Mouse (Mus musculus) neural tube, embryonic 14.5 days (tissue): Measurements from ENCODE around the gene Sap30bp. TPM values are rescaled to one million over a fixed set of nuclear protein-coding genes. Genes with fewer than 3 reads are reported as not detected.

Experiments used
- ATAC-seq: fragments of 200-750 bp; cut with Nextera tagmentation; 2 replicates; pipeline ENCODE4 v1.8.0; 2017; ENCODE audit warnings: low read depth, mild to moderate bottlenecking, moderate TSS enrichment, moderate library complexity
- H3K27ac ChIP-seq: fragments of 300-500 bp; sonication (generic); 2 replicates; pipeline ENCODE4 v1.5.1; 2014; ENCODE audit warnings: low read depth, mild to moderate bottlenecking, control low read depth, low read length, moderate library complexity, mixed read lengths
- H3K27me3 ChIP-seq: fragments of 300-500 bp; sonication (generic); 2 replicates; pipeline ENCODE4 v1.6.1; 2014; ENCODE audit warnings: low read length; ENCODE audit not compliant: control insufficient read depth, insufficient read depth
- H3K36me3 ChIP-seq: fragments of 300-500 bp; sonication (generic); 2 replicates; pipeline ENCODE4 v1.6.1; 2014; ENCODE audit warnings: low read length, mixed read lengths; ENCODE audit not compliant: control insufficient read depth, insufficient read depth
- H3K4me1 ChIP-seq: fragments of 300-500 bp; sonication (generic); 2 replicates; pipeline ENCODE4 v1.6.1; 2014; ENCODE audit warnings: low read length; ENCODE audit not compliant: control insufficient read depth, insufficient read depth
- H3K4me2 ChIP-seq: fragments of 300-500 bp; sonication (generic); 2 replicates; pipeline ENCODE4 v1.6.1; 2014; ENCODE audit warnings: mild to moderate bottlenecking, low read depth, low read length, control low read depth
- H3K4me3 ChIP-seq: fragments of 300-500 bp; sonication (generic); 2 replicates; pipeline ENCODE4 v1.5.1; 2014; ENCODE audit warnings: low read depth, low read length, control low read depth, mixed read lengths
- H3K9ac ChIP-seq: fragments of 300-500 bp; sonication (generic); replicated peaks from 2 replicates; pipeline ENCODE4 v1.6.1; 2014; ENCODE audit warnings: low read depth, mild to moderate bottlenecking, control low read depth, low read length, mixed read lengths
- H3K9me3 ChIP-seq: fragments of 300-500 bp; sonication (generic); 2 replicates; pipeline ENCODE4 v1.6.1; 2016; ENCODE audit warnings: low read length; ENCODE audit not compliant: control insufficient read depth
- WGBS: fragments of 180-500 bp; shearing (Covaris S2); extraction: QIAGEN DNeasy Blood & Tissue Kit; methylation state at CpG from one replicate; pipeline ENCODE4 v1.1.7; 2014; 5-methylcytosine and 5-hydroxymethylcytosine counted together
- polyA plus RNA-seq: library from polyadenylated mRNA; unstranded; fragments of >200 nt; fragmentation: Nextera tagmentation; extraction: Ambion mirVana; gene quantifications from 2 replicates; pipeline ENCODE4 v1.2.1, GENCODE M21; 2014

Gene Sap30bp
- polyA plus RNA-seq, 1 experiment from 2014 or later = 40.1 TPM

DNA sequence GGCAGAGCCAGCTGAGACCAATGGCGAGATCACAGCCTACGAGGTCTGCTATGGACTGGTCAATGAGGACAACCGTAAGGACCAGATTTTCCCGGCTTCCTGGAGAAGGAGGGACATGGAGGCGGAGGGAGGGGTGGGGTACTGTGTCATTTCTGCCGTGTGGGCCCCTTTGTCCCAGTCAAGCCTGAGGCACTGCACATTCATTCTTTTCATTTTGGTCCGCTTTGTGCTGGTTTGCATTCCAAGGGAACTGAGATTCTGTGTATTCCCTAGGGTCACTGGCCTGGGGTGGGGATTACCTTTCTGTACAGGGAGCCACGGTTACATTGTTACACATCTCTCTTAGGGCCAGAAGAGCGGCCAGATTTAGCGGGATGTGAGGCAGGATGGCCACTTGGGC, 67.5 kb downstream of the Sap30bp start:
- Histone ChIP-seq H3K9me3 (no peaks in the 10 kb centered on the region), H3K4me1 (peaks cover 13% of the 10 kb centered on the region), H3K9ac (no peak overlapping the region), H3K27ac (no peak overlapping the region), H3K36me3 (no peaks in the 10 kb centered on the region), H3K27me3 (no peaks in the 10 kb centered on the region), H3K4me3 (no peak overlapping the region), H3K4me2 (no peak overlapping the region)
- WGBS = 44% methylated on average over 10 of the region's 10 CpGs
- ATAC-seq = no peak

DNA sequence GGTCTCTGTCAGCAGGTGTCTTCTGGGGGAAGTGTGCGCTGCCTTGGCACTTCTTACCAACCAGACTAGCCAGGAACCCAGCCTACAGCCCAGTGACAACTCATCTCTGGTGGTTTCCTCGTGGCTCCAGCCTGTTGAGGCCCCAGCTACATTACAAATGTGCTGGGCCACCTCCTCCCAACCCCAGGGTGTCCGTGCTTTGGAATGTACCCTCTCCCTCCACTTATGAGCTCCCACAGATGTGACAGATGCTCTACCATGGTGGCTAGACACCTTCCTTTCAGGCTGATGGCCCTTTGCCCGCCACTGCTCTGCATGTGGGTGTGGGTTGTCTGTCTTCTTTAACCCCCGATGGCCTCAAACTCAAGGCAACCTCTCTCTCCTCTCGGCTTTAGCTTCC, 68.6 kb downstream of the Sap30bp start:
- WGBS = 71% methylated on average over 6 of the region's 6 CpGs
- H3K36me3 ChIP-seq = no peaks in the 10 kb centered on the region
- no peak for ATAC-seq

DNA sequence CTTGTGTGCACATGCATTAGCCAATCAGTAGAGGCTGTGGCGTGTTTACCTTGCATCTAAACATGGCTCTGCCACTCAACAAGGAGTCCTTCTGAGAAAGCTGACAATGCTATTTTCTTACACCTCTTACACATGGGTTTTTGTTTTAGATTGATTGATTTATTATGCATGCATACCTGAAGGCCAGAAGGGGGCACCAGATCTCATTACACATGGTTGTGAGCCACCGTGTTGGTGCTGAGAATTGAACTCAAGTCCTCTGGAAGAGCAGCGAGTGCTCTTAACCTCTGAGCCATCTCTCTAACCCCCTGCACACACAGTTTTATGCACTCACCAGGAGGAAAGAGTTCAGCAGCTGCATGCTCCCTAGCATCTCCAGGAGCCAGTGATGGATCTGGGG, 69.8 kb downstream of the Sap30bp start:
- Histone ChIP-seq H3K27ac (no peak overlapping the region), H3K9me3 (no peaks in the 10 kb centered on the region), H3K27me3 (no peaks in the 10 kb centered on the region), H3K4me1 (peaks cover 13% of the 10 kb centered on the region), H3K36me3 (no peaks in the 10 kb centered on the region), H3K4me3 (no peak overlapping the region), H3K4me2 (no peak overlapping the region), H3K9ac (no peak overlapping the region)
- no peak for ATAC-seq
- 82% methylated on average over 3 of the region's 3 CpGs for WGBS

More for the DNA sequence above, 68.6 kb downstream of the Sap30bp start:
- Histone ChIP-seq H3K27ac (no peak overlapping the region), H3K9me3 (no peaks in the 10 kb centered on the region), H3K4me1 (peaks cover 13% of the 10 kb centered on the region), H3K4me2 (no peak overlapping the region), H3K27me3 (no peaks in the 10 kb centered on the region), H3K9ac (no peak overlapping the region), H3K4me3 (no peak overlapping the region)

DNA sequence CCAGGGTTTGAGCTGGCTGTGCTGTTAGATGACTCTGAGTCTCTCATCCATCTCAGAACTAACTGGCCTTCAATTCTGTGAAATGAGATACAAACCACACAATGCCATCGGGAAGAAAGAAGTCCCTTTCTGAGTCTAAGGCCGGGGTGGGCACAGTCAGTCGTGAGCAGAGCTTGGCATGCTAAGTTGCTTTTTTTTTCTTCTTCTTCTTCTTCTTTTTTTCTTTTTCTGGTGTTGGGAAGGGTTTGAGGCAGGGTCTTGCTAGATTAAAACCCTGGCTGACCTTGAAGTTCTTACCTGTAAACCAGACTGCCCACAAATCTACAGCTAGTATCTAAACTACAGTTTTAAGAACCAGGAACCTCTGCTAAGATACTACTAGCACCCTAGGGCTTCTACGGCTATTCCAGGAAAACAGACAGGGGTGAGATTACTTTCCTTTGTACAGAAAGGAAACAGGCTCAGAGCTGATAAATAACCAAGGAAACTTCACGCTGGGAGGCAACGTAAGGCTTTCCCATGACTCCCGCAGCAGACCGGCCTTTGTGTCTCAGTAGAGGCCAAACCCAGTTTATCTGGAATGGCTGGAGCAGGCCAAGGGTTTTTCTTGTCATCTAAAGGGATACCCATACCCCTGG, 71.2 kb downstream of the Sap30bp start:
- Histone ChIP-seq H3K4me2 (peak overlapping the region; percentile 50), H3K36me3 (no peaks in the 10 kb centered on the region), H3K27ac (no peak overlapping the region; the same call in 1 of the 2 replicates), H3K9ac (peak overlapping the region; percentile 45; the same call in 1 of the 2 replicates), H3K4me3 (peak overlapping the region; percentile 21; the same call in 1 of the 2 replicates), H3K27me3 (no peaks in the 10 kb centered on the region), H3K4me1 (peaks cover 13% of the 10 kb centered on the region), H3K9me3 (no peaks in the 10 kb centered on the region)
- 35% methylated on average over 8 of the region's 8 CpGs for WGBS
- no peak for ATAC-seq

DNA sequence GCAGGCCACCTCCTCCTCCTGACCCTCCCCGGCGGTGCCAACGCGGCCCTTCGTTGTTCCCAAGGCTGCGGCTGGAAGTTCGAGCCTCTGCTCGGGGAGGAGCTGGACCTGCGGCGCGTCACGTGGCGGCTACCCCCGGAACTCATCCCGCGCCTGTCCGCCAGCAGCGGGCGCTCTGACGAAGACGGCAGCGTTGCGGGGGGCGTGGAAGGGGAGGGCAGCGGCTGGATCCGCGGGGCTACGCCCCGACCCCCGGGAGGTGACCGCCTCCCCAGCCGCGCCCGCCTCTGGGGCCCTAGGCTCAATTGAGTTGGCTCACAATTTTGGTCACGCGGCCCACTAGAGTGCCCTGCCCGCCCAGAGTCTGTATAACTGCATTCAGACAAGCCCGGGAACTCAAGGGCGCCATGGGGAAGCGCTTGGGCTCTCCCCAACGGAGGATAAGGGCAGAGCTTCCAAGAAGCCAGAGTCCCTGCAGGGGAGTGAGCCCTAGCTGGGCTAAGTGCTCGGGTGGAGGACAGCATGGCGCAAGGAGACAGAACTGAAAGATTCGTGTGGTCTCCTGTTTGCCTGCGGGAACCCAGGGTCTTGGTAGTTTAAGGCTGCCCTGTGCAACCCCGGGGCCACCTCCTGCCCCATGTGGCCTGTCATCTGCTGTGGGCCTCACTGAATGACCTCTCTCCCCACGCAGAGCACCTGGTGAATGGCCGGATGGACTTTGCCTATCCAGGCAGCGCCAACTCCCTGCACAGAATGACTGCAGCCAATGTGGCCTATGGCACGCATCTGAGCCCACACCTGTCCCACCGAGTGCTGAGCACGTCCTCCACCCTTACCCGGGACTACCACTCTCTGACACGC, 72.0 kb downstream of the Sap30bp start:
- Histone ChIP-seq H3K36me3 (no peaks in the 10 kb centered on the region), H3K9ac (peak overlapping the region; percentile 45), H3K4me2 (peak overlapping the region; percentile 50), H3K27ac (peak overlapping the region; percentile 34; the same call in 1 of the 2 replicates), H3K4me3 (peak overlapping the region; percentile 21; the same call in 1 of the 2 replicates), H3K27me3 (no peaks in the 10 kb centered on the region), H3K4me1 (peaks cover 13% of the 10 kb centered on the region), H3K9me3 (no peaks in the 10 kb centered on the region)
- peak; percentile 67 for ATAC-seq
- 6% methylated on average over 54 of the region's 54 CpGs for WGBS

- WGBS = 64% methylated on average over 9 of the region's 9 CpGs
- Histone ChIP-seq H3K27ac (no peak overlapping the region), H3K9ac (no peak overlapping the region), H3K36me3 (no peaks in the 10 kb centered on the region), H3K4me2 (no peak overlapping the region; the same call in 1 of the 2 replicates), H3K9me3 (no peaks in the 10 kb centered on the region), H3K4me3 (no peak overlapping the region), H3K4me1 (peaks cover 13% of the 10 kb centered on the region), H3K27me3 (no peaks in the 10 kb centered on the region)
- no peak for ATAC-seq
These were observed 72.8 kb downstream of the Sap30bp start for GRCm38 (mm10) chr11:116005701-116006419.

DNA sequence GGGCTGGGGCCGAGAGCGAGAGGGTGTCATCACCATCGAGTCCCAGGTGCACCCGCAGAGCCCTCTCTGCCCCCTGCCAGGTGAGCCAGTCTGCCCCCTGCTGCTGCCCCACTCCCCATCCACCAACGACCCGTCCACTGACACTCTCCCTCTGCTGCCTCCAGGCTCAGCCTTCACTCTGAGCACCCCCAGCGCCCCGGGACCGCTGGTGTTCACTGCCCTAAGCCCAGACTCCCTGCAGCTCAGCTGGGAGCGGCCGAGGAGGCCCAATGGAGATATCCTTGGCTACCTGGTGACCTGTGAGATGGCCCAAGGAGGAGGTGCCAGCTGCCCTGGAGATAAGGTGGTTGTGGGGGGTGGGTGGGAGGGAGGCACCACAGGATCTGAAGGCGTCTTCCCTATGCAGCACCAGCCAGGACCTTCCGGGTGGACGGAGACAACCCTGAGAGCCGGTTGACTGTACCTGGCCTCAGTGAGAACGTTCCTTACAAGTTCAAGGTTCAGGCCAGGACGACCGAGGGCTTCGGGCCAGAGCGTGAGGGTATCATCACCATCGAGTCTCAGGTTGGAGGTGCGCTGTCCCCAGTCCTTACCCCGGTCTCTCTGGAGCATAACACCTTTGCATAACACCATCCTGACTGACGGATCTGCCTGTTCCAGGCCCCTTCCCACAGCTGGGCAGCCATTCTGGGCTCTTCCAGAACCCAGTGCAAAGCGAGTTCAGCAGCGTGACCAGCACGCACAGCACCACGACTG, 74.2 kb downstream of the Sap30bp start:
- ATAC-seq = no peak
- no peak overlapping the region for H3K9ac ChIP-seq
- no peak overlapping the region for H3K27ac ChIP-seq
- H3K4me2 ChIP-seq = no peak overlapping the region
- H3K9me3 ChIP-seq = no peaks in the 10 kb centered on the region
- no peaks in the 10 kb centered on the region for H3K36me3 ChIP-seq
- no peak overlapping the region for H3K4me3 ChIP-seq
- WGBS = 87% methylated on average over 28 of the region's 28 CpGs
- H3K27me3 ChIP-seq = no peaks in the 10 kb centered on the region
- H3K4me1 ChIP-seq = peaks cover 18% of the 10 kb centered on the region

DNA sequence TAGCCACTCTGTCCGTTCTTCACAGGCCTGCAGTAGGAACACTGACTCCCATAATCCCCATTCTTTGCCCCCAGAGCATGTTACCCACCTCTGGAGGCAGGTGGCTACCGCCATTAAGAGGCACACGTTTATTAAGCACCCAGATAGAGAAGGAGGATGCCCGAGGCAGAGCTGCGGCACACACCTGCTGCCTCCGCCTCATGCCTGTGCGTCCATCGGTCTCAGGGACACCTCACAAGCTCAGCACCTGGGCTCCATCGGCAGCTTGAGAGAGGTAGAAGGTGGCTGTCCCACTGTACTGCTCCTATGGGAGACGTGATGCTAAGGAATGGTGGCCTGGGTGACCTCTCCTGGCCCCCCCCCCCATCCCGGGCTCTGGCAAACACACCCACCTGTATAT, 75.3 kb downstream of the Sap30bp start:
- ATAC-seq = no peak
- no peak overlapping the region for H3K4me2 ChIP-seq
- H3K27me3 ChIP-seq = no peaks in the 10 kb centered on the region
- no peak overlapping the region for H3K9ac ChIP-seq
- no peak overlapping the region for H3K4me3 ChIP-seq
- H3K4me1 ChIP-seq = peaks cover 25% of the 10 kb centered on the region
- 84% methylated on average over 11 of the region's 11 CpGs for WGBS
- H3K36me3 ChIP-seq = no peaks in the 10 kb centered on the region
- no peak overlapping the region for H3K27ac ChIP-seq
- H3K9me3 ChIP-seq = no peaks in the 10 kb centered on the region
